Mouse (Mus musculus) right cerebral cortex, postnatal 10 days (tissue): ENCODE measurements around the gene Prelid1.

Source experiments
- DNase-seq, 2 experiments: peaks; one replicate each; pipeline ENCODE4 v3.0.0; 2021; ENCODE audit warnings: low spot score in 2 of 2

Gene Prelid1

DNA sequence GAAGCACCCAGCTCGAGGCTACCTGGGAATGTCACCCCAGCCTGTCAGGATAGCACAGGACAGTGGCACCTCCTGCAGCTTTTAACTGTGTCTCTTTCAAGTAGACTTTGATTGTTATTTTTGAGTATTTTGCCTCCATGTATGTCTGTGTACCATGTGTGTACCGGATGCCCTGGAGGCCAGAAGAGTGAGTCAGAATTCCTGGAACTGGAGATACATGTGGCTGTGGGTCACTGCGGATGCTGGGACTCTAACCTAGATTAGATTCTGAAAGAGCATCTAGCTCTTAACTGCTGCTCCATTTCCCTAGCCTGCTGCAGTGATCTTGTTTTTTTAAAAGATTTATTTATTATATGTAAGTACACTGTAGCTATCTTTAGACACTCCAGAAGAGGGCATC lies 12.0 kb downstream of the Prelid1 start:
- DNase-seq: no peak

DNA sequence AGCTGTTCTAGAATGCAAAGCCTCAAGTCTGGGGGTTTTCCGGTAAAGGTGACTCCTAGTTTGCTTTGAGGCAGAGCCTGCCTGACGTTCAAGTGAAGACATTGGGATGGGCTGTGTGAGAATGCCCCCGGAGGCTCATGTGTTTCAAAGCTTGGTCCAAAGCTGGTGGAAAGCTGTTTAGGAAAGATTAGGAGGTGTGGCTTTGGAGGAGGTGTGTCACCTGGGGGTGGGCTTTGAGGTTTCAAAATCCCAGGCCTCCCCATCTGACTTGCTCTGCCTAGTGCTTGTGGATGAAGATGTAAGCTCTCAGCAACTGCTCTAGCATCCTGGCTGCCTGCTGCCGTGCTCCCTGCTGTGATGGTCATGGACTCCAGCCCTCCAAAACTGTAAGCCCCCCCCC lies 15.4 kb downstream of the Prelid1 start:
- no peak for DNase-seq

DNA sequence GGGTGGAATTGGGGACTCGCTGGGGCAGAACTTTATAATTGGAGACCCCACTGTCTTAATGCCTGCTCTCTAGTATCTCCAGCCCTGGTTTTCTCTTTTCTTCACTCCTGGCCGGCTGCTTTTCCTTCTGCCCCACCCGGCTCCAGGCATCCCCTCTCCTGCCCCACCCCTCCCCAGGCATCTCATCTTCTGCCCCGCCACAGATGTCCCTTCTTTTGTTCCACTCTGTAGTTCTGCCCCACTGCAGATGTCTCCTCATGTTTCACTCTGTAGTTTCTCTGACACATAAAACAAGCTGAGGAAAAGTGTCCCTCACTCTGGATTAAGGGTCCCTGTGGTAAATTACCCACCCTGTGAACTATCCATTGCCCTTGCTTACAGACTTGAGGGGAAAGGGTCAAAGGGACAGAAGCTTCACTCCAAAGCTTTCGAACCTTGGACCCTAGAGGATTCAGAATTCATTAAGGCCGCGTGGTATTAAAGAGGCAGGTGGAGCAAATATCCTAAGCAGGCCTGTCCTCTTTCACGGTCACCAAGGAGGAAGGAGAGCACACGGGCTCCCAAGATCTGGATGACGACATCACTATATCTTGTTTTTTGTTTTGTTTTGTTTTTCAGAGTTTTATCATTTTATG lies 17.2 kb downstream of the Prelid1 start:
- no peak for DNase-seq

DNA sequence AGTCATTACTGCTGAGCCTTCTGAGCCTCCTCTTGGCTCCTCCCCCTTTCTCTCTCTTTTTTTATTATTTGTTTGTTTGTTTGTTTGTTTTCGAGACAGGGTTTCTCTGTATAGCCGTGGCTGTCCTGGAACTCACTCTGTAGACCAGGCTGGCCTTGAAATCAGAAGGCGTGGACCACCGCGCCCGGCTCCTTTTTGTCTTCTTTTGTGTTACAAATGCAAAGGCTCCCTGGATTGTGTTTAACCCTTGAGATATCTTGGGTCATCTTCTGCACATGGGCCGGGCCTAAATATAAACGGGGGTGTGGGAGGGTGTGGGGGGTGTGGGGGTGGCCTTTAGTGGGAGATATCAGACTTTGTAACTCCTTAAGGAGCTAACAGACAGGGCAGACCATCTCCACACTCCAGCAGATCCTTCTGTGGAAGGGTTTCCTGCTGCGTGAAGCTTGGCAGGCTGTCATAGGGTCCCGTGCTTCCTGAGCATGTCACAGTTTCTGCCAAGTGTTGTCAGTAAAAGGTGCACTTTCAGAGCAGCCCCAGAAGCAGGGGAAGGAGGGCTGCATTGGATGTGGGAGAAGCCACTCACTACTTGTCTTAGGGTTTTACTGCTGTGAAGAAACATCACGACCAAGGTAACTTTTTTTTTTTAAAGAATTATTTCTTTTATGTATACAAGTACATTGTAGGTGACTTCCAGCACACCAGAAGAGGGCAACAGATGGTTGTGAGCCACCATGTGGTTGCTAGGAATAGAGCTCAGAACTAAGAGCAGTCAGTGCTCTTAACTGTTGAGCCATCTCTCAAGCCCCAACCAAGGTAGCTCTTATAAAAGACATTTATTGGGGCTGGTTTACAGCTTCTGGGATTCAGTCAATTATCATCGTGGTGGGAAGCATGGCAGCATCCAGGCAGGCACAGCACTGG lies 18.1 kb downstream of the Prelid1 start:
- DNase-seq: no peak

DNA sequence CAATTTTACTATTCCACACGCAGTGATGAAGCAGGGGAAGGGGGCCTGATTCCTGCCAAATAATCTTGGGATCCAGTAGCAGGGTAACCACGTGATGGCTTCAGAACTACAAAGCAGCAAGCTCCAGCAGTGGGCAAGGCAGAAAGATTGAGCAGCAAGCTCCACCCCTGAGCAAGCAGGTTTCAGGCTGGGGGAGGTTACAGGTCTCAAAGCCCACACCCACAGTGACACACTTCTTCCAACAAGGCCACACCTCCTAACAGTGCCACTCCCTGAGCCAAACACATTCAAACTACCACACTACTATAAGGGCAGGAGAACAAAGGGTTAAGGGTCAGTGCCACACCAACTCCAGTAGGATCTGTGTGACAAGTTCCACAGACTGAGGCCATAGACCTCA lies 19.0 kb downstream of the Prelid1 start:
- no peak for DNase-seq

DNA sequence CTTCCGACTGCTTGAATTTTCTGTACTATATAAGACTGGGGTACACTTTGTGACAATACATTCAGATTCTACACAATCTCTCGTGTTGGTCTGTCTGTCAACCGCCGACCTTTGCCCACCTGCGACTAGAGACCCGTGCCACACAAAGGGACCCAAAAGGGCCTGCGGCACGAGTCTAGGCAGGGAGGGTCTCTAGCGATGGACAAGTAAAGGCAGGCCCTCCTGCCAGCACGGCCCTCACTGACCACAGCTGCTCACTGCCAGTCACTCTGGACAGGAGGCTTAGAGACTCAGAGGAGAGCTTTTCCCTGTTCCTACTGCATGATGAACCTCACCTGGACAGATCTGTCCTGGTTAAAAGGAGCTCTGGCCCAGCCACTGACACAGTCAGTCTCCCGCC lies 22.2 kb downstream of the Prelid1 start:
- no peak for DNase-seq

DNA sequence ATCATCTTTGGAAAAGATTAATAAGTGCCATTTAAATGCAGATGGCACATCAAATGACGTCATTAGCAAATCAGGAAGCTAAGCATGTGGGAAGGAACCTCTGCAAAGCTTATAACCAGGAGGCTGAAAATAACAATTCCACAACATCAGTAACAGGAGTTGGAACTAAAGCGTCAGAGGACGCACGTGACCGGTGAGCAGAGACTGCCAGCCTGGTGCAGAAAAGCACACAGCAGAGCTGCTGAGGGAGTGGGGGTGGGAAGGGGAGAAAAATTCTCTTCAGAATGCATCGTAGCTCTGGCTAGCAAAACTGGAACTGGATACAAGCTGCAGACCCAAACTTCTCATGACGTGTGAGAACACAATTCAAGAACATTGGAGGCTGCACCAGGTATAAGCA lies 24.0 kb downstream of the Prelid1 start:
- no peak for DNase-seq

DNA sequence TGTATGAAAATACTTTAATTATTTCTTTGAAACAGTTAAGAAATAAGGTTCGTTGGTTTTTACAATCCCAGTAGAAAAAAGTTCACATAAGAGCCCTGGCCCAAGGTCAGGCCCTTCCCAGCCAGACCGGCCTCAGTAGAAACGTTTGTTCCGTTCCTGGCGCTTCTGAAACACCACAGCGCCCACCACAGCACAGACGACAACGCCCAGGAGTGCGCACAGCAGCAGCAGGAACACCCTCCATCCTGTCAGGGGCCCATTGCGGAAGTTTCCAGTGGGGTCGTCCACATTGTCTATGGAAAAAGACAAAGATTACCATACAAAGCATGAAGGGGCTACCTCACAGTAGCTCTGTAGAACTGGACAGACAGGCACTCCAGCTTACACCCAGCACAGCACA lies 26.4 kb downstream of the Prelid1 start:
- DNase-seq: no peak

DNA sequence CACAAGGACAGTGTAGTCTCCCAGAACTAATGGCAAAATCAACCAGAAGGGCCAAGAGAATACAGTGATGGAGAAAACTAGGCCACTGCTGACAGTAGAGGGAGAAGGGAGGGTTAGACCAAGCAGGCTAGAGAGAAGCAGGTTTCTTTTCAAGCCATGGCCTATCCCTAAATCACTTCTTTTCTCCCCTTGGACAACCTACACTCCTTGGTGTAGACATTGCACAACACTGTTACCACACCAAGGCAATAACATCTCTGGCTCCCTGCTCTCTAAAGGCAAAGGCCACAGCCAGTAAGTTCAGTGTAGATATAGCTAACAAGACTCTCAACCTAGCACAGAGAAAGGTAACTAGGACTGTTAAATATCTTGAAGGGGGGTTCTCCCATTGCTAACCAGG lies 40.8 kb downstream of the Prelid1 start:
- DNase-seq: no peak

DNA sequence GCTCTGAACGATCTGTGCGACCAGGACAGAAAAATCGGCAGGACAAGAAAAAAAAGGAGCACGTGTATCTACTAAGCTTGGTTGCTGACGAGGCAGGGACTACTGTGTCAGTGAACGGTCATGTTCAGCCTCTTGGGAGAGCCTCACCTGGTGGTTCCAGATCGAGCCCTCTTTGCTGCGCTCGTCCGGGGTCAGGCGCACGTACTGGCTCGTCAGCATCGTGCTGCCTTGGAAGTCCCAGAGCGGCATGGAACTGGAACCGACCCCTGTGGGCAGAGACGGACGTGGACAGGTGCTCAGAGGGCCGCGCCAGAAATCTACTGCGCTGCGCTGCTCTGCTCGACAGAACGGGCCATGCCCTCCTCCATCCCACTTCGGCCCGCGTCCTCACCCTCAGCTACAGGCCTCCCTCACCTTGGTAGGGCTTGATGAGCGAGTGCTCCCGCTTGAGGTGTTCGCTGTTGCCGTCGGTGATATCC lies 41.7 kb downstream of the Prelid1 start:
- DNase-seq: peak; percentile 48 to 54

DNA sequence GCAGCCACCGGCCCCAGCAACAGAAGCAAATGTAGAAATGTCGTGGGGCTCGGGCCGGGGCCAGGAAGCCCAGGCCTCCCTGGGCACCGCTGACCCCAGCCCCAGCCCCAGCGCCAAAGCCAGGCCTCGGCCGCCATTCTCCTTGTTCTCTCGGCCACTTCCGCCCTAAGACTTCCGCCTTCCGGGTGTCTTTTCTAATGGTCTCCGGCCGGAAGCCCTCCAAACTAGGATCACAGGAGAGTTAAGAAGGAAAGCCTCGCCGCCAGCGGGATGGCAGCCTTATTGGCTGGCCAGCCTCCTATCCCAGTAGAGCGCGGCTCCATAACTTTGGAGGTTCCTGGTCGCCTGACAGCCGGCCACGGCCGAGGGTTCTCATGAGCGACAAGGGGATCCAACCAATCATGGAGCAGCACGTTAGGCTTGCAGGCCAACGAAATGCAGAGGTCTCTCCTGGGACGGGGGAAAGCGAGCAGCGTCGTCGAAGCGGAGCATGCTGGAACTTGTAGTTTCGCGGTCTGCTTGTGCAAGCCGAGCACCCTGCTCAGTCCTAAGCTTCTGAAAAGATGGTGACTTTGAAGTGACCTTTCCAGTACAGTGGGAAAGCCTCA lies 42.3 kb downstream of the Prelid1 start, which contains the start of gene Lman2:
Lman2 (minus strand) TSS at position 331 of the 608 bp plus-strand sequence.
- peak; percentile 99 to 100 for DNase-seq

DNA sequence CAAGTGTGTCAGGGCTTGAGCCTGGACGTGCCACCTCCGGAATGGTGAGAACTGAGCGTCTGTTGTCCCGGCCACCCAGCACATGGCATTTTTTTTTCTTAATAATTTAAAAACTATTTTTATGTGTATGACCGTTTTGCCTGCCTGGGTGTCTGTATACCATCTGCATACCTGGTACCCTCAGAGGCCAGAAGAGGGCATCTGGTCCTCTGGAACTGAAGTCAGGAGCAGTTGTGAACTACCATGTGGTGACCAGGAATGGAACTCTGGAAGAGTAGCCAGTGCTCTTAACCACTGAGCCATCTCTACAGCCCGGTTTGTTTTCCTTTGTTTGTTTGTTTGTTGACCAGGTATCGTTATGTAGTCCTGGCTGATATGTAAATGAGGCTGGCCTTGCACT lies 48.1 kb downstream of the Prelid1 start:
- no peak for DNase-seq

DNA sequence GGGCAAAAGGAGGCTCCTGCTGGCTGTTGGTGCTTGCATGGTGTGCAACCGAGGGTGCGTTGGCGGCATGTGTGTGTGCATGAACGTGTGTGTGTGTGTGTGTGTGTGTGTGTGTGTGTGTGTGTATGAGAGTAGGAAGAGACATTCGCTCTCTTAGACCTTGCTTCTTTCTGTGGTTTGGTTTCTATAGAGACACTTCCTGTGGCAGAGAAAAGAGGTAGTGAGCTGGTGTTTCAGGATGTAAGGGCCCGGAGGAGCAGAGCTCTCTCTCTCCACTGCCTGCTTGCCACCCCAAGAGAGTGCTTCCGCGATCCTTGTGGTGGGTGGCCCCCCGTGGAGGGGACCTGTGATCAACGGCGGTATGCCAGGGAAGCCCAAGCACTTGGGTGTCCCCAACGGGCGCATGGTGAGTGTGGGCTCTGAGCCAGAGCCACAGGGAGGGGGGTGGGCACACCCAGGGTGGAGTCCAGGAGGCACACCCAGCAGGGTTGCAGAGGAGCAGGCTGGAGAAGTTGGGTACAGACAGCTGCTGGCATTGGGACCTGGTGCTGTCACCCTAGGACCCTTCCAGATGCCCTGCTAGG lies 49.3 kb downstream of the Prelid1 start, which contains the start of gene Rgs14:
Rgs14 (plus strand) TSS at position 202 of the 584 bp plus-strand sequence.
- peak; percentile 64 to 69 for DNase-seq

DNA sequence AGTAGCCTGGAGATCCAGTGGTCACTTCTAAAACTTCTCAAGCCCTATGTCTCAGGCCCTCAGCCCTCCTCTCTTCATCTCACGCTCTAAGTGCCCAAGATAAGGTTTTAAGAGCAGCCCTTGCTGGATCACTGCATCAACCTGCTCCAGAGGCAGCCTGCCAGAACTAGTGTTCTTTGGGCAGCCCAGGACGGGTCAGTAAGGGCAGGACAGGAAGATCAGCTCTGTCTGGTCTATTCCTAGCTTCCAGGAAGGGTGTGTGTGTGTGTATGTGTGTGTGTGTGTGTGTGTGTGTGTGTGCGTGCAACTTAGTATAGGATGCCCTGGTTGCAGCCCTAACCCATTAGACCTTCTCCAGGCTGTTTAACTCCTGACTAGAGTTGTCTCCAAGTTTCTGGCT lies 49.9 kb downstream of the Prelid1 start:
- DNase-seq: no peak

DNA sequence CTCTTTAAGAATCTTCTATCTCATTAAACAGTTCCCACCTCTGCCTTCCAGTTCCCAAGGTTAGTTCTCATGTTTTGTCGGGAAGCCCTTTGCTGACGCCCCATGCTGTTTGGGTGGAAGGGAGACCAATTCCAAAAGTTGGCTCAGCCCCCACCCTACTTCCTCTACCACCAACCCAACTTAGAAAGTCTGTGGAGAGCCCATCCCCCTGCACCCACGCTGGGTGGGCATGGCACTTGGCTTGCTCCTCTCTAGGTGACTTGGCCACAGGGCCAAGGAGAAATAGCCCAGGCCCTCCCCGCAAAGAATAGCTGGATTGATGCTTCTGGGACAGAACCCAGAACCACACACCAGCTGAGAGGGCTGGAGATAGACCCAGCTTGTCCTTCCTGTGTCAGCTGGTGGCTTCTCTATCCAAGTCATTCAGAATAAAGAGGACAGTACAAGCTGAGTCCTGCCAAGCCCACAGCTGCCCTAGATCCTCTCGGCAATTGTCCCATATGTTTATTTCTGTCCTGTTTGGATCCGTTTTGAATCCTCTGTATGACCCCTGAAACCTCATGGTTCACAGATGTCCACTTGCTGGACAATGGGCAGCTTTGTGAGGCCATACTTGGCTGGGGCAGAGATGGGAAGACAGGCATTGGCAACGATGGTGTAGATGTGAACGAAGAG lies 50.8 kb downstream of the Prelid1 start:
- DNase-seq: peak in 1 of 2 experiments; percentile 55

DNA sequence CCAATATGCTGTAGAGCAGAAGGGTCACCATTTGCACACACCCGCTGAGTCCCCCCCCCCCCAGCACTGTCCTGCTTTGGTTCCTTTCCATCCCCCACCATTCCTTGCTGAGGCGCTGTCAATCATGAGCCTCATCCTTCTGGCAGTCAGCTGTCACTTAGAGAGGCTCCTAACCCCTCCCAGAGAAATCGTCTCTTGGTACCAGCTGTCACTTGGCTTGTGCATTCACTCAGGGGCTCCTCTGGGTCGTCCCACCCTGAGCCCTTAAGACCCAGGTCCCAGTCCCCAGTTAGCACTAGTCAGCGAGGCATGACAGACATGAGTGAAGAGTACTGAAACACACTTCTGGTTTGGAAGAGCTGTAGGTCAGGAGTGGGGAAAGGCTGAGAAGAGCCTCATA lies 51.4 kb downstream of the Prelid1 start:
- no peak for DNase-seq

DNA sequence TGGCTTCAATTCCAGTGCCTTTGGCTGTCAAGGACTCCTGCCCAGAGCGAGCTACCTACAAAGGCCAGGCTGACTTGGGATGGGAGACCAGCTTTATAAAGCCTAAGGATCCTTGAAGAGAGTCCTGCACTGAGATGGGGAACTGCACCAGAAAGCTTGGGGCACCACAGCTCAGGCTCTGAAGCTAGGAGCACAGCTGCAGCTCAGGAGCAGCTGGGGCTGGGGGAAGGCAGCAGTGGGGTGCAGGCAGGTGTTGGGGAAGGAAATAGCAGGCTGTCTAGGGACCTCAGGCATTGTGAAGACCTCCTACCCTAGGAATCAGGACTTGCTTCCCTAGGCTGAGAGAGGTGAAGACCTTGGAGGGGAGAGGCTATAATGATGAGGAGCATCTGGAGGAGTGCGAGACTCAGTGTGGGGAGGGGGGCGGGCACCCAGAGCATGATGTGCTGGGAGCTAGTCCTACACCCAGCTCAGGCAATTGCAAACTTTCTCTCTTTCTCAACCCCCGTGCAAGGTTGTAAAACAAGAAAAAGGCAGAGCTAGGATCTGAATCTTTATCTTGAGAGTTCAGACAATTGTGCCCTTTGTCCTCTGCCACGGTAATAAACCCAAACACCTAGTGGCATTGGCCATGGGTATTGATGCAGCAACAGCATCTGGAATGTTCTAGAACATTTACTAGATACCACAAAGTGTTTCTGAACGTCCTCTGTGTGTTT lies 54.1 kb downstream of the Prelid1 start:
- no peak for DNase-seq
